Mouse (Mus musculus) testis, postnatal 10 days (tissue): Measurements from ENCODE around the gene Gnmt.
A peak's percentile ranks its signal among the peaks of the same experiment; 100 is the strongest.

Experiments used
- DNase-seq: peaks from one replicate; pipeline ENCODE4 v3.0.0; 2021; ENCODE audit warnings: low spot score

Gene Gnmt

GRCm38 (mm10) chr17:46703971-46704886, 24.7 kb downstream of the Gnmt start:
- DNase-seq, result no peak

- DNase-seq, result no peak
These were observed 26.5 kb downstream of the Gnmt start for GRCm38 (mm10) chr17:46702506-46702905.

DNA sequence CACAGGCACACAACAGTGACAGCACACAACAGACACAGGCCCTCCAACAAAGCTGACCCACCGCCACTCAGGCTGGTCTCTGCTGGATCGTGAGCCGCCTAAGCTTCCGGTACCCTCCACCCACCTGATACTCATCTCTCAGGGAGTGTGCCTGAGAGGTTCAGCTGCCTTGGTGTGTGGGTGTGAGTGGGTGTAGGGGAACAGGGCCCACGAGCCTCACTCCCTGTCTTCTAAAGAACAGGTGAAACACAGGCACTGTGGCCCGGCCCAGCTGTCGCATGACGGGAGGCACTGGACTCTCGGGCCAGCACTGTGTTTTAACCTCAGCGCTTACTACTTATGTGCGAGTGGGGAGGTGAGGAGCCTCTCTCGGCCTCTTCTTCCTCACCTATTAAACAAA, 26.9 kb downstream of the Gnmt start:
- no peak for DNase-seq

DNA sequence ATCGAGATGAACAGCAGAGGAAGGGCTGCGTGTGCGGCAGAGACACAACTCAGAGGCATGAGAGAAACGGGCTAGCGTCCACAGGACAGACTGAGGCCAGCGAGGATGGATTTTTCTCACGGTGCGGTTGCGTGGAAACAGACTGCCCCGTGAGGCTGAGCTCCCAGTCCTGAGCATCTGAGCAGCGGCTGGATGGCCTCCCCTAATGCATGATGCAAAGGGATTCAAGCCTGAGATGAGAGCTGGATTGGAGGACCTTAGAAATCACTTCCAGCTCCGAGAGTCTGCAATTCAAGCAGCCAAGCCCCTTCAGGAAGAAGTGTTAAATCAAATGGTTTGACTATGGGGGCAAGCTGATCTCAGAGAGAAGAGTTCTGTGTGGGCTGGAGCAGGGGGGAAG, 27.5 kb downstream of the Gnmt start:
- DNase-seq, result no peak

GRCm38 (mm10) chr17:46699912-46700311, 29.1 kb downstream of the Gnmt start:
- DNase-seq, result no peak

GRCm38 (mm10) chr17:46699245-46699644, 29.7 kb downstream of the Gnmt start:
- no peak for DNase-seq

DNA sequence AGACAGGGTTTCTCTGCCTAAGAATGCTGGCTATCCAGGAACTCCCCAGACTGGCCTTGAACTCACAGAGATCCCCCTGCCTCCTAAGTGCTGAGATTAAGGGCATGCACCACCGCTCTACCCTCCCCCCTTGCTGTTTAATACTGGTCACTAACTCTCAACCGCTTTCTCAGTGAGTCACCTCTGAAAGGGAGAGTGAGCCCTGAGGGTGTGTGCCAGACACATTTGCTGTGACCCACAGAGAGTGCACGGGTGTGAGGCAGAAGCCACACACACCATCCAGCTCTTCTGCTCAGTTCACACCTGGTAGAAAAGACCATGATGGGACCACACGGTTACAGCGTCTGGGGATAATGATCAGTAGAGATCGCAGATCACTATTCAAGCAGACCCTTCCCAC, 30.5 kb downstream of the Gnmt start:
- no peak for DNase-seq

GRCm38 (mm10) chr17:46694517-46695063, 34.4 kb downstream of the Gnmt start:
- no peak for DNase-seq

DNA sequence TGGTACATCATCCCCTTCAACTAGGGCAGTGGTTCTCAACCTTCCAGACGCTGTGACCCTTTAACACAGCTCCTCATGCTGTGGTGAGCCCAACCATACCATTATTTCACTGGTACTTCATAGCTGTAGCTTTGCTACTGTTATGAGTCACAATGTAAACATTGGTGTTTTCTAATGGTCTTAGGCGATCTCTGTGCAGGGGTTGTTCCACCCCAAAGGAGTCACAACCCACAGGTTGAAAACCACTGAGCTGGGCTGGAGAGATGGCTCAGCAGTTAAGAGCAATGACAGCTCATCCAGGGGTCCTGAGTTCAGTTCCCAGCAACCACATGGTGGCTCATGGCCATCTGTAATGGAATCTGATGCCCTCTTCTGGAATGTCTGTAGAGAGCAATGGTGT, 37.6 kb downstream of the Gnmt start:
- DNase-seq, result no peak

GRCm38 (mm10) chr17:46690665-46691064, 38.3 kb downstream of the Gnmt start:
- DNase-seq, result no peak

DNA sequence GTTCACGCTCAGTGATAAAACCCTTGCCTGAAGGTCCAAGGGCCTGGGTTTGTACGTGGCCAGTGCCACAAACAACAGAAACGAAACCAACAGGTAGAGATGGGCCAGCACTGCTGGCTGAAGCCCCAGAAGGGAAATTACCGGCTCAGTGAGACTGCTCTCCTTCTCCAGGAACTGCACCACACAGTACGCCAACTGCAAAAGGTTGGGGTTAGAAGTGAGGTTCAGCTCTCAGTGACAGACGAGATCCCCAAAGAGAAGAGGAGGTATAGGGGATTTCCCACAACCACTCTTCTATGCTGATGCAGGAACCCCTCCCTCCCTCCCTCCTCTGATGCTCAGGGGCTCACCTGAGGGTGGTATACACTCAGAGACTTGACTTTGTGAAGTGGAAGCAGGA, 43.1 kb downstream of the Gnmt start:
- no peak for DNase-seq

- no peak for DNase-seq
These were observed 46.1 kb downstream of the Gnmt start for GRCm38 (mm10) chr17:46682654-46683389.

DNA sequence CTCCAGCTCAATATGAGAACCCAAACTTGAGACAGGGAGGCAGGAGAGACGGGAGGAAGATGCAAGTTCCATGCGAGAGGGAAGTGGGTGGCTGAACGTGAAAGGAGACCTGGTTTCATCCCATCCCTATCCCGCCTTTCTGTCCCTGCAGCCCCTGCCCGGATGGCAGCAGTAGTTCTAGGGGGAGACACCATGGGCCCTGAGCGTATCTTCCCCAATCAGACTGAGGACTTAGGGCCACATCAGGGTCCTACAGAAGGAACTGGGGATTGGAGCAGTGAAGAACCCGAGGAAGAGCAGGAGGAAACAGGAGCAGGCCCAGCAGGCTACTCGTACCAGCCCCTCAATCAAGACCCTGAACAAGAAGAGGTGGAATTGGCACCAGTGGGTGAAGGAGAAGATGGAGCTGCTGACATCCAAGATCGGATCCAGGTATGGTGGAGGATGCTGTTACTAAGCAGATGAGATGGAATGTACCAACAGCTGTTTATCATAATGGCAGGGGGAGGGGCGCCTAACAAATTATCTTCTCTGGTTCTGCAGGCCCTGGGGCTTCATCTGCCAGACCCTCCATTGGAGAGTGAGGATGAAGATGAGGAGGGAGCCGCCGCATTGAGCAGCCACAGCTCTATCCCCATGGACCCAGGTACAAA, 47.4 kb downstream of the Gnmt start:
- DNase-seq, result no peak

DNA sequence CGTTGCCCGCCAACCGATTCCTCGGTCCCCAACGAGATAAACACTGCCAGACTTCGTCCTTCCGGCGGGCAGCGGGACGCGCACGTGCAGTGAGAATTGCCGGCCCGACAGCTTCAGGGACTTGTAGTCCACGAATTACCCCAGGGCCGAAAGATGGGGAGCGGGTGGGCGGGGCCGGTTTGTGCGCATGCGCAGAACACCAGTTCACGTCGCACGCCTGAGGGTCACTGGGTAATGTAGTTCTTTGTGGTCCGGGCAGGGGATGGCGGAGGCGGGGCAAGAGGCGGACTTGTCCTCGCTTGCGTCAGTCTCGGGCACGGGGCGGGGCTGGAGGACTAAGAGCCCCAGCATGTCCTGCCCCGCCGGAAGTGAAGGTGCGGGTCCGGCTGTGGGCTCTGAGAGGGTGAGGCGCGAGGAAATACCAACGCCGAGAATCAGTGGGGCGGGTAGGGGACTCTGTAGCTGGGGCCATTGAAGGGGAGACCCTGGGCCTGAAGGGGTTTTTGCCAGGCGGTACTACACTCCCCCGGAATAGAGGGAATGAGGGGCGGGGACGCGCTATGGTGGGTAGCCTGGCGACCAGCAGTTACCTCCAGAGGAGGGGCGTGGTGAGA, 48.1 kb downstream of the Gnmt start, which contains the start of gene Klhdc3:
TSS of gene Klhdc3 (minus strand) at position 155 of the 614 bp plus-strand sequence.
- DNase-seq, result peak; percentile 99

DNA sequence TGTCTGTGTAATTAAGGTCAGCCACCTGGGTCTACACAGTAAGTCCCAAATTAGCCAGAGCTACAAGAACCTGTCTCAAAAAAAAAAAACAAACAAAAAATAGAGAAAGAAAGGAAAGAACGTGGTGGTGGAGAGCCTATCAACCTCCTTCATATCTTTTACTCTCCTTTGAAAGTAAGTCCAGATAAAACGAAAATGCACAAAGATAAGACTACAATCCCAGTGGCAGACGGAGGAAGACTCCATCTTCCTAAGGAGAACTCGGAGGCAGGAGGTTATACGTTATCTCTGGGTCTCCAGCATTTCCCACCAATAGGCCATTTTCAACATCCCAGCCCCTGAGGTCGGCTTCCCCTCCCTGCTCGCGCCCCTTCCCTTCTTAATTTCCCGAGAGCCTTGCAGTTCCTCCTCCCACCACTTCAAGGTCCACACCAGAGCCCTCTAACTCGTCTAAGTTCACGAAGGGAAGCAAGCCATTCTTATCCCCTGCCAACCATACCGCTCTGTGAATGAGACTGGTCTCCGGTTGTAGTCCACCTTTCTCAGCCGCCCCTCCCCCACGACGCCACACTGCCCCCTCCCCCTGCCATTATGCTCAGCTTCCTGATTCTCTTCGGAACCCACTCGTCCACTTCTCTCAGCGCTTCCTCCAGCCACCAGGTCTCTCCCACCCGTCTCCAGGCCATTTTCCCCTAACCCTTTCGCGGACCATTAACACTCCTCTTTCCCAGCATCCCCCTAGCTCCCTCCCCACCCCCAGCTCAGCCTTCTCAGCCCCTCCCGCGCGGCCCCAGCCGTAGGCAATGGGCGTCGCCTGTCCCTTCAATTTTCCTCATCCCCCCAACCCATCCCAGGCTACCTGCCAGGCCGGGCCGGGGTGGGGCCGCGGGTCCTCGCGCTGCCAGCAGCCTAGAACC, 48.9 kb downstream of the Gnmt start:
- peak; percentile 84 for DNase-seq

DNA sequence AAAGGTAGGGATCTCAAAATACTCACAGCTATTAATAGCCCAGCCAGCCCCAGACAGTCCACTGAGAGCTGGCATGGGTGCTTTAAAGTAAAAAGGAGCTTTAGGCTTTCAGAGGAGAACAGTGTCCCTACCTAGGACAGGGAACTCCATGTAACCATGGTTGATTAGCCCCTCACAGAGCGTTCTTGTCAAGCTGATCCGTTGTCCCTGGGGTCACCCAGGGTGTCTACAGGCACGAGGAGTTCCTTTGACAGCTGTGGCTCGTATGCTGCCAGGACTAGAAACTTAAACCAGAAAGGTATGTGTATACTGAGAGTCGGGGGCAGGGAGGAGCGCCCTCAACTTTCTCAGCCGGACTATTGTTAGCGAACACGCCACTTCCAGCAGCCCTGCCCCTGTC, 50.1 kb downstream of the Gnmt start:
- DNase-seq, result no peak

- DNase-seq, result no peak
These were observed 50.6 kb downstream of the Gnmt start, which contains the start of gene Mea1 for GRCm38 (mm10) chr17:46678416-46678815. Gene Mea1, plus strand, starts transcription at chr17:46678793.
